Mouse (Mus musculus) duodenum, adult 2 months (tissue): ENCODE results near the gene Olfr1333. TPM values are rescaled to one million over a fixed set of nuclear protein-coding genes. Genes with fewer than 3 reads are reported as not detected.

Experiments used
- polyA plus RNA-seq: library from polyadenylated mRNA; depleted of rRNA; stranded (reverse); fragments of >200 nt; gene quantifications from 2 replicates; pipeline ENCODE4 v1.2.3, GENCODE M21; 2012; ENCODE audit warnings: low replicate concordance; rRNA removed

Olfr1333 gene
- polyA plus RNA-seq, result not detected in 2 replicates

DNA sequence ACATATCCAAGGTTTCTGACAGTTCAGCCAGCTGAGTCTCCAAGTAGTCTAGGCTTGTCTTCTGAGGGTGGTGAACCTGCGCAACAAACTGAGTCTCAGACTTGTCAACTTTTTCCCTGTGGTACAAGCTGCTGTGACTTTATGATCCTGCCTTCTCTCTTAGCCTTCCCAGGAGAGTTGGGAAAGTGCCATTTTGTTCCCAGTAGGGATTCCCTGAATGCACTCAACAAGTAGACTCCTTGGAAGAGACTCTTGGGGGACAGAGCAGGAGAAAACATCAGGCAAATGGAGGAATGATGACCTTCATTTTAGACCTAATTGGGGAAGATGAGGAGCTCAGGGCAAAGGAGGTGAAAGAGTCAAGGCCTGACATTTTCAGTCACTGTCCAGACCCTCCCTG, at the start of gene Olfr1333:
Olfr1333 (minus strand) TSS at position 101 of the 400 bp plus-strand sequence.

GRCm38 (mm10) chr4:118864349-118864748, 28.3 kb upstream of the Olfr1333 start, which contains the start of gene Olfr1331:
Gene Olfr1331, plus strand, starts transcription at chr4:118864649.

GRCm38 (mm10) chr4:118809844-118810243, 26.2 kb downstream of the Olfr1333 start, which contains the start of gene Olfr1335:
Gene Olfr1335, minus strand, starts transcription at chr4:118809944.

GRCm38 (mm10) chr4:118782486-118782885, 53.6 kb downstream of the Olfr1333 start, which contains the start of gene Olfr1337:
Gene Olfr1337, minus strand, starts transcription at chr4:118782586.

Other genes starting within 250 kb of the Olfr1333 start
- gene Cfap57, start 215.5 kb downstream of the Olfr1333 start, polyA plus RNA-seq, result 0.09 TPM in 1 of 2 replicates, not detected in the other
- gene Ebna1bp2, start 215.5 kb downstream of the Olfr1333 start, polyA plus RNA-seq, result 5.3 and 6.0 TPM in 2 replicates
- not detected in 2 replicates for gene Olfr62, start 177.3 kb downstream of the Olfr1333 start, polyA plus RNA-seq
- gene Olfr1342, start 143.5 kb downstream of the Olfr1333 start, polyA plus RNA-seq, result not detected in 2 replicates
- gene Olfr1341, start 132.8 kb downstream of the Olfr1333 start, polyA plus RNA-seq, result not detected in 2 replicates
- not detected in 2 replicates for gene Olfr1340, start 116.1 kb downstream of the Olfr1333 start, polyA plus RNA-seq
- not detected in 2 replicates for gene Olfr1339, start 104.1 kb downstream of the Olfr1333 start, polyA plus RNA-seq
- not detected in 2 replicates for gene Olfr1338, start 77.5 kb downstream of the Olfr1333 start, polyA plus RNA-seq
- gene Olfr1337, start 53.7 kb downstream of the Olfr1333 start, polyA plus RNA-seq, result not detected in 2 replicates
- gene Olfr1335, start 26.3 kb downstream of the Olfr1333 start, polyA plus RNA-seq, result not detected in 2 replicates
- gene Olfr1331, start 28.4 kb upstream of the Olfr1333 start, polyA plus RNA-seq, result not detected in 2 replicates
- gene Olfr1330, start 52.3 kb upstream of the Olfr1333 start, polyA plus RNA-seq, result not detected in 2 replicates
- not detected in 2 replicates for gene Olfr1329, start 81.2 kb upstream of the Olfr1333 start, polyA plus RNA-seq
- gene Olfr1328, start 102.3 kb upstream of the Olfr1333 start, polyA plus RNA-seq, result not detected in 2 replicates
- gene Lao1, start 125.3 kb upstream of the Olfr1333 start, polyA plus RNA-seq, result not detected in 2 replicates